Mouse (Mus musculus) brain, embryonic 14.5 days (tissue): ENCODE data around the gene Edn2.

ENCODE experiments used
- CTCF ChIP-seq: fragments of 200-500 bp; IDR thresholded peaks from 2 replicates; pipeline ENCODE4 v1.5.1; 2012; ENCODE audit warnings: inconsistent platforms, mild to moderate bottlenecking, moderate library complexity, borderline replicate concordance; ENCODE audit not compliant: insufficient read depth, insufficient read length; ENCODE audit errors: extremely low read depth
- POLR2A ChIP-seq: fragments of 200-500 bp; IDR thresholded peaks from 2 replicates; pipeline ENCODE4 v1.6.1; 2012; ENCODE audit warnings: mild to moderate bottlenecking, inconsistent platforms, borderline replicate concordance; ENCODE audit not compliant: poor library complexity, insufficient read depth, insufficient read length, severe bottlenecking; ENCODE audit errors: extremely low read depth

GRCm38 (mm10) chr4:120194965-120195364 is 34.0 kb downstream of the Edn2 start:
- TF ChIP-seq POLR2A (no peak), CTCF (no peak)
